Mouse (Mus musculus): ENCODE data around the gene Popdc2. TPM values are rescaled to one million over a fixed set of nuclear protein-coding genes. Genes with fewer than 3 reads are reported as not detected.

Gene Popdc2
- polyA plus RNA-seq, 1 experiment from 2014 or later = 0.49 TPM

DNA sequence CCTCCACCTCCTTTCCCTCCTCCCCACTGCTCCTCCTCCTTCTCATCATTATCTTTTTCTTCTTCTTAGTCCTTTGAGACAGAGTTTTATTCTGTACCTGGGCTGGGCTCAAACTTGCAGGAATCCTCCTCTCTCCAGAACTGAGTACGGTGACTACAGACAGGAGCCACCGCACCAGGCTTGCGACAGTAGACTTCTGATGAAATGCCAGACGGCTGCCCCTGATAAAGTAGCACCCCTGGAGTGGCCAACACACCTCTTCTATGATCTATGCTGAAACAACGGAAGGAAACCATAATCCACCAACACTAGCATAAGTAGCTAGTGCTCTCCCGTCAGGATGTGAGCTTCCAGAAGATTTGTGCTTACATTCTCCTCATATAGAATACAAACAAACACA, 25.4 kb downstream of the Popdc2 start:
- ATAC-seq (no peak), DNase-seq (ENCODE audit: low read depth, low spot score) (no peak)
- in situ Hi-C loops (cut with MboI; ENCODE audit: low pct_unique_long_range_greater_than_20kb) = no loop called here
- H3K27me3 ChIP-seq = no peaks in the 10 kb centered on the region
- POLR2A ChIA-PET = no interaction called here
- CTCF ChIA-PET = no interaction called here
- TF ChIP-seq CTCF (IDR thresholded peaks at IDR 0.05) = no peak

DNA sequence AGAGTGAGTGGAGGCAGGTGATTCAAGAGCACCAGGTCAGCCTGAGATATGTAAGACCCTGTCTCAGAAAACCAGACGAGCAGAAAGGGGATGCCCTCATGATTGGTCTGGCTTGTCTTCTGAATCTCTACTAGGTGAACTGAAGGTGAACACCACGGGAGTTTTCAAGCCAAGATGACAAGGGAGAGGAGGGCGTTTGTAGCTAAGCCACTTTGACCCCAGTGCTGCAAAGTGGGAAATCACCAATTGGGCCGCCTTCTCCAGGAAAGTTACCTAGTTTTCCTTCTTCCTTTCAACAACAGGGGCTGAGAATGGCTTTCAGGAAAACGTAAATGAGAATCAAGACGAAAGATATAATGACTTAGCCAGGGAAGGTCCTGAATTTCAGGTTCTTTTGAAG, 26.7 kb downstream of the Popdc2 start:
- in situ Hi-C loops (cut with MboI; ENCODE audit: low pct_unique_long_range_greater_than_20kb) = no loop called here
- ChIA-PET POLR2A (no interaction called here), CTCF (no interaction called here)
- TF ChIP-seq CTCF (IDR thresholded peaks at IDR 0.05) = no peak
- ATAC-seq = no peak
- no peak for DNase-seq (ENCODE audit: low read depth, low spot score)
- no peaks in the 10 kb centered on the region for H3K27me3 ChIP-seq

DNA sequence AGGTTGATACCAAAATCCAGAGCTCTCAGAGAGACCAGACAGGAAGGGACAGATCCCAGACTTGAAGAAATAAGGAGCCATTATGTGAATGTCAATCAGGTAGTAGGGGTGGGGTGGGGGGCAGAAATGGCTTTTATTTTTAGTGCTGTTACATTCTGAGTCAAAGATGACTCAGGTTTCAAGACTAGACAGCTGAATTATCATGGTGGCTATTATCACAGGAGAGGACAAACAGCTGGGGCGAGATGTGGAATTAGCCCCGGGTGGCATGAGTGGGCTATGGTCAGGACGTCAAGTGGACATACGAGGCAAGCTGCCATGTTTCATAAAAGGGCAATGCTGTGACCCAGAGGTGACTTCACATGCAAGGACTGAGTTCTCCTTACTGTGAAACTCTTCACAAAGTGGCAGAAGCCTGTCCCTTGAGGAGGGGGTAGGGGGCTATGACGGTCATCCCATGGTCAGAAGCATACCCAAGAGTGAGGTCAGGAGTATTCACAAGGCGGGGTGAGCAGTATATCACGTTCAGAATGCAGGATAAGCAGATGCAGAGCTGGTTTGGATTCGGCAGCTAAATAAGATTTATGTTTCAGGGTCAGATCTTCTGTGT, 27.4 kb downstream of the Popdc2 start:
- ChIA-PET POLR2A (no interaction called here), CTCF (no interaction called here)
- no peaks in the 10 kb centered on the region for H3K27me3 ChIP-seq
- DNase-seq (ENCODE audit: low read depth, low spot score) (no peak), ATAC-seq (no peak)
- in situ Hi-C loops (cut with MboI; ENCODE audit: low pct_unique_long_range_greater_than_20kb) = no loop called here
- no peak for TF ChIP-seq CTCF (IDR thresholded peaks at IDR 0.05)

DNA sequence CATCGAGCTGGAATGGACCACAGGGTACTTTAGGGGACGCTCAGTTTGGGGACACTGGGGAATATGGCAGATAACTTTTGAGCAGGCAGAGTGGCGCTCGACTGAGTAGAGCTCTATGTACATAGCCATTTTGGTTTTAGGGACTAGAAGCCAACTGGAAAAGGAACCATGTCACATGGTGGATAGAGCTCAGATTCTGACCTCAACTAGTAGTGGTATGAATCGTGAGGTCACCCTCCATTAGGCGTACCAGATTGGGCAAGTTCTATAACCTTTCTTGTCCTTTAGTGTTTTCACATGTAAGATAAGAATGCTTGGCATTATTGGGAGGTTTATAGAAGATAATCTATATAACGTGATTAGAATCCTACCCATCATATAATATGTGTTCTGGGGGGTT, 28.3 kb downstream of the Popdc2 start:
- ChIA-PET POLR2A (no interaction called here), CTCF (no interaction called here)
- in situ Hi-C loops (cut with MboI; ENCODE audit: low pct_unique_long_range_greater_than_20kb) = no loop called here
- no peaks in the 10 kb centered on the region for H3K27me3 ChIP-seq
- no peak for DNase-seq (ENCODE audit: low read depth, low spot score)
- no peak for TF ChIP-seq CTCF (IDR thresholded peaks at IDR 0.05)
- ATAC-seq = no peak

DNA sequence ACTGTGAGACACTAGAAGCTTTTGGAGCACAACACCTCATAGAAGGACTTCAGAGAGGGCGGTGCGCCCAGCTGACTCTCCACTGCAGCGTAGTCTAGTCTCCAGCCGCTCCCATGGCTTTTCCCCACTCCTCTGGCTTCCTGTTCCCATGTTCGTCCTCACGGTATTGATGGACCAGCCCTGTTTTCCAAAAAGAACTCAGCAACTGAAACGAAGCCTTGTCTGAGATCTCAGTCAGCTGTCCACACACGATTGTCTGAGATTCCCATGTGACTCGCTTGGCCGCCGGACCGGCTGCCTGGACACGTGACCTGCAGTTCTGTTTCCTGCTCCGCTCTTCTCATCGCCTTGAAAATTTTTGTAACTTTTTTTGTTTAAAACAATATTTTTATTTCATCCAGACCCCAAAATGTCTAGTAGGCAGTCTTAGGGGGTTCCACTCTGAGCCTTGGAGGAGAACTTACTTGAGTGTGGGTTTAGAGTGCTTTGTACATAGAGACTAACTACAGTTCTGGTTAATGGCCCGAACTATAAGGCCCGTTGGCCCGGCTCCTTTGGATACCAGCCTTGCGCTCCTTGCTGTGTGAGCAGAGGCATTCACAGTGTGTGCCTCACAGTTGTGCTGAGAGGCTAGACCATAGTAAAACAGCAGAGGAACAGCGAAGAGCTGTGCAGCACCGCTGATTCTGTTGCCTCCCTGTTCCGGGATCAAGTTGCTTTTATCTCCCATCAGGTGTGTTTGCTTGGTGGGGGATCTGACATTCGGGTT, 30.3 kb downstream of the Popdc2 start:
- ATAC-seq = no peak
- no peaks in the 10 kb centered on the region for H3K27me3 ChIP-seq
- TF ChIP-seq CTCF (IDR thresholded peaks at IDR 0.05) = no peak
- no peak for DNase-seq (ENCODE audit: low read depth, low spot score)
- ChIA-PET CTCF (no interaction called here), POLR2A (no interaction called here)
- in situ Hi-C loops (cut with MboI; ENCODE audit: low pct_unique_long_range_greater_than_20kb) = no loop called here

DNA sequence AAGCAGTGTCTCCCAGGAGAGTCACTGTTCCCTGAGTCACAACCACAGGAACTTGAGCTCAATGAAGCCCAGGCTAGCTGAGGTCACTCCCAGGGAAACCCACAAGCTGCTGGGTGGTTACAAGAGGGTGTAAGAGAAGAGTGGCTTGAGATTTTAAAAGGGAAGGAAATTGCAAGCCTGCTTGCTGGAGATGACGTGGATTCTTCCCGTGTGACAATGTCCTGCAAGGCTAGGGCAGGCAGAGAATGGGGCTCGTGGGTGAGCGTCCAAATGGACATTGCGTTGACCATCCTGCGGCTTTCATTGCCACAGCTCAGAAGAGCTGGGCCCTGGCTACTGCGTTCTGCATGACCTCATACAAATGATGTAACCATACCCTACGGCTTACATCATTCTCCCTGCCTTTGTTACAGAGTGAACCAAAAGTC, 32.2 kb downstream of the Popdc2 start:
- DNase-seq (ENCODE audit: low read depth, low spot score) (no peak), ATAC-seq (no peak)
- no peaks in the 10 kb centered on the region for H3K27me3 ChIP-seq
- in situ Hi-C loops (cut with MboI; ENCODE audit: low pct_unique_long_range_greater_than_20kb) = no loop called here
- no peak for TF ChIP-seq CTCF (IDR thresholded peaks at IDR 0.05)
- ChIA-PET POLR2A (no interaction called here), CTCF (interaction anchor here (0.7 to 1.1 kb wide), 3 partner anchors 13 to 35 kb away, joined by 3 read pairs; no protein-coding TSS in a partner anchor)

DNA sequence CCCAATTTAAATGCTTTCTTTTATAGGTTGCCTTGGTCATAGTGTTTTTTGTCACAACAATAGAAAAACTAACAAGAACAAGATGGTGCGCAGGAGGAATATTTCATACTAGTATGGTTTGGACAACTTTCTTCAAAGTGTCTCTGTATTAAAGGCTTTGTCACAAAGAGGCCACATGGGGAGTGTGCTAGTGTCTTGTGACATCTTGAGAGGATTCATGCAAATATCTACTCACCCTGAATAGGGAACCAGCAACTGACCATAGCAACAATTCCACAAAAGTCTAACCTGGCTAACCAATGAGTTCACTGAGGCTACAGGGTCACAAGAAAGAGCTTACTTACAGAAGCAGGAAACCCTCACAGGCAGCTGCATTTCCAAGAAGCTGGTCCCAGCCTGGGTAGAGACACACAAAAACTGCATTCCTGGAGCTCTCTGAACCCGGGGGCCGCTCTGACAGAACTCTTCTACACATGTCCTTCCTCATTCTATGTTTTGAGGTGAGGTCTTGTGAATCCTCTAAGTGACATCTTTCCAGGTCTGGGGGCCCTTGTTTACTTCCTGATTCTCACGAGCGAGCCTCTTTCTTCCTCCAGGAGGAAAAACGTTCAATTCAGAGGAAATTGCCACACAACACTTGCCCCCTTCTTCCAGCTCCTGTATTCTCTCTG, 33.2 kb downstream of the Popdc2 start:
- ChIA-PET CTCF (interaction anchor here (0.7 to 1.1 kb wide), 3 partner anchors 12 to 34 kb away, joined by 3 read pairs; no protein-coding TSS in a partner anchor), POLR2A (no interaction called here)
- DNase-seq (ENCODE audit: low read depth, low spot score) = no peak
- TF ChIP-seq CTCF (IDR thresholded peaks at IDR 0.05) = no peak
- in situ Hi-C loops (cut with MboI; ENCODE audit: low pct_unique_long_range_greater_than_20kb) = no loop called here
- H3K27me3 ChIP-seq = no peaks in the 10 kb centered on the region
- no peak for ATAC-seq

DNA sequence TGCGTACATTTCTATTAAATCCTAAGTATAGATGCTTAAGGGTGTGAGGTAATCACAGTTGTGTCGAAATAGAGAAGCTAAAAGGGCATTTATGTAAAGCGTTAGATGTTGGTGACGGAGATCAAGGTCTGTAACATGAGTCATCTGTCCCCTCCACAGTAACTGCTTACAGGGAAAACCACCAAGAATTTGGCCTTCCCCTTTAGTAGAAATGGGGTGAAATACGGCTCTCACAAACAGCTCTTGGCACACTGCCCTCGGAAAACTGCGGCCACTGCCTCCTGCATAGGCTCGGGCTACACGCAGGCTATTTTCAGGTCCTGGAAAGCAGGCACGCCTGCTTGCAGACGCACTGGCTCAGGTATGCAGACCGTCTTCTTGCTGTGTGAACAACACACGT, 34.1 kb downstream of the Popdc2 start:
- H3K27me3 ChIP-seq = no peaks in the 10 kb centered on the region
- TF ChIP-seq CTCF (IDR thresholded peaks at IDR 0.05) = no peak
- ATAC-seq (peak; percentile 75), DNase-seq (ENCODE audit: low read depth, low spot score) (peak; percentile 71)
- CTCF ChIA-PET = interaction anchor here (0.8 kb wide), 1 partner anchor 74 kb away, joined by 3 read pairs; no protein-coding TSS in a partner anchor
- POLR2A ChIA-PET = no interaction called here
- in situ Hi-C loops (cut with MboI; ENCODE audit: low pct_unique_long_range_greater_than_20kb) = no loop called here

DNA sequence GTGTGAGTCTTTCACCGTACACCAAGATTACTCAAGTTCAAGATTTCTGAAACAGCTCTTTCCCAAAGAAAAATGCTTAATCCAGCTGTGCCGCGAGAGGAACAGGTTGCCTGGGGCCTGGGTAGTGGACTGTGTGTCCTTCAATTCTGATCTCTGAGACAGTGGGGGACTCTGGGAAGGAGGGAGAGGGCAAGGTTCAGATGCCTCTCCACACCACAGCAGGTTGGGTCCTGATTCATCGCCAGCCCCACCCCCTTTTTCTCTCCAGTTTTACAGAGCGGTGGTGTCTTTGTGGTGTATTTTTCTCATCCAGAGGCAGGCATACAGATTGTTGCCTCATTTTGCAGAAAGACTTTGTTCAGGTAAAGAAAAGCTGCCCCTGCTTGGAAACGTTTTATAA, 36.3 kb downstream of the Popdc2 start:
- in situ Hi-C loops (cut with MboI; ENCODE audit: low pct_unique_long_range_greater_than_20kb) = no loop called here
- no peaks in the 10 kb centered on the region for H3K27me3 ChIP-seq
- no peak for DNase-seq (ENCODE audit: low read depth, low spot score)
- ChIA-PET CTCF (no interaction called here), POLR2A (no interaction called here)
- TF ChIP-seq CTCF (IDR thresholded peaks at IDR 0.05) = no peak
- no peak for ATAC-seq

DNA sequence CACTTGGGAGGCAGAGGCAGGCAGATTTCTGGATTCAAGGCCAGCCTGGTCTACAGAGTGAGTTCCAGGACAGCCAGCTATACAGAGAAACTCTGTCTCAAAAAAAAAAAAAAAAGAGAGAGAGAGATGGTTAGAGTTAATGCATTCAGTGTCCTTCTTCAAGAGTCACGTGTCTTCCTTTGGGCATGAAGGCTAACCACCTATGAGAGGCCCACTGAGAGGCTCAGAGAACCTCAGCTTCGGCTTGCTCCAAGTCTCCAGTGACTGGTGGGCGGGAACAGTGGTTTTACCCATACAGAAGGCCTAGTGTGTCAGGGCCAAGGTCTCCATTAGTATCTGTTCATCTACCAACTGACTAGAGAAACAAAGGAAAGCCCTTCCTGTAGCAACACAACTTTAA, 37.1 kb downstream of the Popdc2 start:
- TF ChIP-seq CTCF (IDR thresholded peaks at IDR 0.05) = no peak
- DNase-seq (ENCODE audit: low read depth, low spot score) (no peak), ATAC-seq (no peak)
- in situ Hi-C loops (cut with MboI; ENCODE audit: low pct_unique_long_range_greater_than_20kb) = no loop called here
- no peaks in the 10 kb centered on the region for H3K27me3 ChIP-seq
- ChIA-PET POLR2A (interaction anchor here (0.7 kb wide), 1 partner anchor 49 kb away, joined by 5 read pairs; no protein-coding TSS in a partner anchor), CTCF (no interaction called here)
